Mouse (Mus musculus): ENCODE results near the gene Vmn2r118.

The Vmn2r118 gene

DNA sequence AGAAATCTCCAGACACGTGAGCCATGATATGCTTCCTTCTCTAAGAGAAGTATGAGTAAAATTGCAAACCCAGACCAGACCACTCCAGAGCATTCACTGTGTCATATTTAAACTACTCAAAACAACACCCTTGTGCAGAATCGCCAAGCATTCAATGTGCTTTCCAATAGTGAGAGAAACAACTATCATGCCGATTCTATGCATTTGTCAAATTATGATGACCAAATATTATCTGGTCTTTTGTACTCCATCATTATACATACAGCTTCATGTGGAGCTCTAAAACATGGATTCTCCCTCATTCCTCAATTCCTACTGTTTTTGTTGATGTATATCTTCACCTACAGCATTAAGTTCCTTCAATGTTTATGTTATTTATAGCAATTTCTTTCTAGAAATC is at the start of gene Vmn2r118:
Vmn2r118 (minus strand) TSS at position 101 of the 400 bp plus-strand sequence.
- no peak for DNase-seq (ENCODE audit: low spot score)

DNA sequence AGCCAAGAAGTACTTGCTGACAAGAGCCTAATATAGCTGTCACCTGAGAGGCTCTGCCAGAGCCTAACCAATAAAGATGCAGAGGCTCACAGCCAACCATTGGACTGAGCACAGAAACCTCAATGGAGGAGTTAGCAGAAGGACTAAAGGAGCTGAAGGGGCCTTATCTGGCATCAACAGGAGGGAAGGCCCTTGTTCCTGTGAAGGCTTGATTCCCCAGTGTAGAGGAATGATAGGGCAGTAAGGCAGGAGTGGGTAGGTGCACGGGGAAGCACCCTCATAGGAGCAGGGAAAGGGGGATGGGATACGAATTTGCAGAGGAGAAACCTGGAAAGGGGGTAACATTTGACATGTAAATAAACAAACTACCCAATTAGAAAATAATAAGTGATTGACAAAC is 36.1 kb upstream of the Vmn2r118 start:
- DNase-seq (ENCODE audit: low spot score): no peak

DNA sequence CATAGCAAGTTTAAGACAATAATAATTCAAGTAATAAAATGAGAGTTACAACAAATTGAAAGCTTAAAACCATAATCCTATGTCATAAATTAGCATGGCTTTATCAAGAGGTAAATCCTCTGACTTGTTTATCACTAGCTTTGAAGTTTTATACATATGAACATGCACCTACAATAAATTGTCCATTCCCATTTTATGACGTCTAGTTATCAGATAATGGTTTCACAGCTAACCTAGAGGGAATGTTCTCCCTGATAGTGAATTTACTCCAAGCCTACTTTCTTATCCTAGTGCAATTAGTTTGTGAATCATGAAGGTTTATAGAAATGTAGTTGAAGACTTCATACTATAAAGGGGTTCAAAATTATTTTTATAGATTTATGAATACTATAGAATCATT is 34.2 kb downstream of the Vmn2r118 start:
- no peak for DNase-seq (ENCODE audit: low spot score)

DNA sequence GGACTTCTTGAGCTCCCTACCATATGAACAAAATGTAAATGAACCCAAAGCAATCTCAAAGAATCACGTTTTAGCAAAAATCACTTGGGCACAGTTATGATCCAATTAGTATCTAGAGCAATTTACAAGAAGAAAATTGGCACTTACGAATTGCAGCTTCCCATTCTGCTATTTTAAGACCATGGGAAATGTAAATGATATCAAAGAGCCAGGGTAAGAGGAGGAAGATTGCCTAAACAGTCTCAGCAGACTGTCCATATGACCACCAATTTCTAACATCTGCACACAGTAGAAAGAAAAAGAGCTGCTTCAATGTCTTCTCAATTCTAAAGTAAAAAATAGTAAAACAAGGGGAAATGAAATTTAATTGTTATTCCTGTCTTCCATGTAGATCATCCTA is 63.2 kb downstream of the Vmn2r118 start:
- DNase-seq (ENCODE audit: low spot score): no peak

DNA sequence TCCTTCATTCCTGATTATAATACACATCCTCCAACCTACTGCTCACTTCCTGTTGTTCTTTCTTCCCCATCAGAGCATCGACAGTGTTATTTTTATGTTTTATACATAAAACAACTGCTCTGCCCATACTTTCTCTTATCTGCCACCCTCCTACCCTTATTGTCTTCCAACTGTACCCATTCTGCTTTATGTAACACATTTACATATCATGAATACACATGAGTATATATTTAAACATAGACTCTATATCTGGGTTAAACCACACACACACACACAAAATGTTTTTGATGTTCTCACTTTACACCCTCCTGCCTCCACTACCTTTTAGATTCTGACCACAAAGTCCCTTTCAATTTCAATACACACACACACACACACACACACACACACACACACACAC is 76.5 kb downstream of the Vmn2r118 start:
- no peak for DNase-seq (ENCODE audit: low spot score)
